Mouse (Mus musculus) monocyte, adult 5-6 weeks (primary cell): ENCODE measurements around the gene Cyp4x1. TPM values are rescaled to one million over a fixed set of nuclear protein-coding genes. Genes with fewer than 3 reads are reported as not detected.
"Not testable (repeated sequence)": the region's sequence is repeated elsewhere in the genome, so short reads cannot be mapped to it uniquely, and the experiment has no call there.

Experiments used
- ATAC-seq: fragments of 153-309, 156-312 bp; replicated peaks from 2 replicates; pipeline ENCODE4 v1.8.0; 2017; ENCODE audit warnings: mild to moderate bottlenecking; ENCODE audit not compliant: low TSS enrichment, insufficient number of reproducible peaks, severe bottlenecking, poor library complexity, low FRiP score
- total RNA-seq: library from RNA; stranded (forward); fragments of 200-1000, 200-491, 200-594 nt; gene quantifications from 3 replicates; pipeline ENCODE4 v1.2.3, GENCODE M21; 2017

The Cyp4x1 gene
- total RNA-seq, result 0.49 TPM in 1 of 3 replicates, not detected in the others

DNA sequence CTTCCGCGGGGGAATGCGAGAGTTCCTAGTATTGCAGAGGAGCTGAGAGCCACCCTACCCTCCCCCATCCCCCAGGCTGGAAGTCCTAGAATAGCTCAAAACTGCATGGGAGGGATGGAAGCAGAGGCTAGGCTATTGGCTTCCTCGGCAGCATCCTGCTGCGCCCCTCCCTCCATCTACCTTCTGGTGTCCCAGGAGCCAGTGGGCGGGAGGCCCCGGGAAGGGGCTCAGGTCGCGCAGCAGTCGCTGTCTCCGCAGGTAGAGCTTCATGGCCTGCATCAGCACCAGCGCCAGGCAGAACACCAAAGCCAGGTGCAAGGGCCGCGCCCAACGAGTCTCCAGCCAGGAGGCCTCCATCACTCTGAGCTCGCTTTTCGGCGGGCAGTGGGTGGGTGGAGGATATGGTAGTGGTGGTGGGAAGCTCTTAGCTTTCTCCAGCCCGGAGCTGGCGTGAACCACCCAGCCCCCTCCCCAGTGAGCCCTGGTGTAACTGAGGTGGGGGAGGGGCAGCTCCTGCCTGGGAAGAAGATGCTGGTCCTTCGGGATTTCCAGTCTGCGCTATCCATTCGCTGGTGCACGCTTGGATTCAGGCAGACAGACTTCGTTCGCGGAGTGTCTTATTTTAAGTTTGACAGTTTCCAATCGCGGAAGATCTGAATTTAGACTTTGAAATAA is at the start of gene Cyp4x1:
Gene Cyp4x1 (minus strand): TSS at position 661 of the 675 bp plus-strand sequence.
- no peak for ATAC-seq

DNA sequence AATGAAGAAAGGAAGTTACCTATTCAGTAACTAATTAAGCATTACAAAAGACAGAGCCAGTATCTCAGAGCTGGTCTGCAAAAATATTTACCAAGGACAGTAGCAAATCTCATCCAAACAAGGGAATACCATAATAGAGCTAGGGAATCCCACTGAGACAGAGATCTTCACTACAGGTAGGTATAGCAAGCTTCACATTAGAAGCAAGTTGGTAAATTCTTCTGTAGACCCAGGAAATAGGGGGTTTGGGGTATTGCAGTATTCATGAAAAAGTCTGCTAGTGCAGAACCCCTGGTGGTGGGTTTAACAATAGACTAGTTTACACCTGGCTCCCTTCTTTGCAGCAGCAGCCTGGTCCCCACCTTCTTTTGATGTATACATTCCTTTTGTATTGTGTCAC is 42.1 kb upstream of the Cyp4x1 start:
- not testable (repeated sequence) for ATAC-seq

DNA sequence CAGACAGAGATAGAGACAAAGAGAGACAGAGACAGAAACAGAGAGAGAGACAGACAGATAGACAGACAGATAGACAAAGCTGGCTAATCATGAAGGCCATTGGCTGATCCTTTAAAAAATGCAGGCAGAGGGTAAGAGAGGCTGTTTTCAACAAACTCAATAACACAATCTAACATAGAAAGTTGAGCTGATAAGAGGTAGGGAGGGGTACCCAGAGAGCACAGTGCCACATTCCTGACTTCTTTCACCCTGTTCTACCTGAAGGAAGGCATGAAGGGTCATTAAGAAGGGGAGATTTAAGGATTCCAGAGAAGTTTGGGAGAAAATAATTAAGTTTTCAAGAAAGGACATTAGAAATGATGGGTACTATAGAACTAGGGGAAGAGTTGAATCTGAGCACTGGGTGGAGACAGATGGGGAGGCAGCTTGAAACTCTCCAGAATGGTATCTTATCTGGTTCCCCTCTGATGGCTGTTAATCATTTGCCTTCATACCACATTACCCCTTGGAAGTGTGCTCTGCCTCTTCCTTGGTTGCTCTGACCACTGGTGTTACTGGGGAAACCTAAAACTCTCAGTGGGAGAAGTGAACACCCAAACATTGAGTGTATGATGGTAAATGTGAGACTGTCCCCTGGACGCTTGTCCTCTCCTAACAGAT is 40.7 kb upstream of the Cyp4x1 start:
- no peak for ATAC-seq

DNA sequence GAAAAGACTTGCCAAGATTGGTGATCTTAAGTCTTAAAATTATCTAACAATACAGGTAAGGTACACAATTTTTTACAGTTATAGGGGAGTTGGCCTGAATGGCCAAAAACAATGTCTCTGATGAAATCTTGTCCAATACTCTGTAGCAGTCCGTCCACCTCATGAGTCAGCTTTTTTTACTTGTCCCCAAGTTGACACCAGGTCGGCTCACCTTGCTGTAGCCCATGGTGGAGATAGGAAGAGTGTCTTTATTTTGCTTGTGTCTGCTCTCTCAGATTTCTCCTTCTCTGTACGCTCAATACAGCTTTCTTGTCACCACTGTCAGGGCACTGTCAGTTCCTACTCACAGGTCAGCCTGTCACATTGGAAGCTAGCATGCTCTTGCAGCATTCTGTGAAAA is 24.9 kb upstream of the Cyp4x1 start:
- ATAC-seq, result not testable (repeated sequence)

DNA sequence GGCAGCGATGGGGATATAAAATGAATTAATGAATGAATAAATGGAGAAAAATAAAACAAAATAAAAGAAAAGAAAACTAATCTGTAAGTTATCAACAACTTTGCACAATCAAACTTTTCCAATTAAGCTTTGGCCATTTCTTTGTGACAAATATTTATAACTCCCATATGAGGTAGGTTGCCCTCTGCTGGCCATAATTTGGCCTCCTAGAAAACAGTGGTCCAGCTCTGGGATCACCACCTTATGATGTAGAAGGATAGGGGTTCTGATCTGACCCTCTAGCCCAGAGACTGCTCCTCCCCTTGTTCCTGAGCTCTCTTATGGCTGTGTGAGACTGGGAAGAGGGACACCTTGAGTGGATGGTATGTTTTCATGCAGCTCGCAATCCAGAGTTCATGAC is 20.6 kb upstream of the Cyp4x1 start:
- ATAC-seq, result no peak

DNA sequence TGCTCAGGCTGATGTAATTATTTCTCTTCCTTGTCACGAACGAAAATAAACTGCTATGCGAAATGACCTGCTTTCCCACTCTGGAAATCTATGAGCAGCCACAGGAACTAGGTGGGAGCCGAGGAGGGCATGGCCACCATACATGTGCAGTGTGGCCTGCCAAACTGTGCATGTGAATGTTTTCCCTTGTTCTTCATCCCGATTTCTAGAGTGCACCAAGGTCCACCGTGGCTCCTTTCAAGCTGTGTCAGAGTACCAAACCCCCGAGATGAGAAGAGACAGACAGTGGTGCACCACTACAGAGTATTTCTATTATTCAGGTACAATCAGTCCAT is 182 bp upstream of the Cyp4x1 start:
- ATAC-seq, result no peak

DNA sequence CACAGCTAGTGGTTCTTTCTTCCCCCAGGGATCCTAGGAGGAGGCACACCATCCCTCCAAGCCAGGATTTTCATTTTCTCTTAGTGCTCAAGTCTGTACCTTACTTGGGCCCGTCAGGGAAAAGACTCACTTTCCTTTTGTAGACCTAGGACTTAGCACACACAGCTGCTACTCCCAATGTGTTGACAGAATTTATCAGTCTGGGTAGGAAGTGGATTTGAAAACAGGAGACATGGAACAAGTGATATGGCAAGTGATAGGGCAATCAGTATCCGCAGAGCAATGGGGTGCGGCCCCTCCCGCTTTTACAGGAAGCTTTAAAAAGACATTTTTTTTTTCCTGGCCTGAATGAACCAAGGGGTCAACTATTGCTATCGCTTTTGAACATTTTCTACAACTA is 996 bp downstream of the Cyp4x1 start:
- ATAC-seq, result no peak

DNA sequence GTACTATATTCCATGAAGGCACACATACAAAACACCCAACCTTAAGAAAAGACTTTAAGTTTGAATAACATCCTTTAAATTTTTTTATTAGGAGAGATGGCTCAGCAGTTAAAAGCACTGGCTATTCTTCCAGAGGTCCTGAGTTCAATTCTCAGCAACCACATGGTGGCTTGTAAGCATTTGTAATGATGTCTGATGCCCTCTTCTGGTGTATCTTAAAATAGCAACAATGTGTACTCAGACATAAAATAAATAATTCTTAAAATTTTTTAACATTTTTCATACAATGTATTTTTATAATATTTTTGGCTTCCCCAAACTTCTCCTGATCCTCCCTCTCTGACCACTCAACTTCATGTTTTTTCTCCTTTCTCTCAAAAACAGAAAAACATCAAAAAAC is 9.4 kb downstream of the Cyp4x1 start:
- ATAC-seq, result no peak

DNA sequence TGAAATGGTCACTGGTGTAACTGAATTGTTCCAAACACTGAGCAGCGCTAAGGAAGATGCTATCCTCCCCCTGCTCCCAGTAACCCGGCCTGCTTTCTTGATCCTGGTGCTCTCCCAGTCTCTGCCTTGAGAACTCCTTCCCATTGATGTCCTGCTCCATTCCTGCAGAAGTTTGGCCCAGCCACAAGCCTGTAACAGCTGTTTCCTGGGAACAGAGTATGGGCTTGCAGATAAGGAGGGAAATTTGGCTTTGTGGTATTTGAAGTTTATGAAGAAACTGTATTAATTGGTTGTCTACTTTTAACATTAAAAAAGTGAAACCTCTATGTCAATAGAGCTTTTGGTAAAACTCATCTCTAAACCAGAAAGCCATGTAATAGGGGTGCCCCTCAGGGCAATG is 10.6 kb downstream of the Cyp4x1 start:
- ATAC-seq, result no peak

DNA sequence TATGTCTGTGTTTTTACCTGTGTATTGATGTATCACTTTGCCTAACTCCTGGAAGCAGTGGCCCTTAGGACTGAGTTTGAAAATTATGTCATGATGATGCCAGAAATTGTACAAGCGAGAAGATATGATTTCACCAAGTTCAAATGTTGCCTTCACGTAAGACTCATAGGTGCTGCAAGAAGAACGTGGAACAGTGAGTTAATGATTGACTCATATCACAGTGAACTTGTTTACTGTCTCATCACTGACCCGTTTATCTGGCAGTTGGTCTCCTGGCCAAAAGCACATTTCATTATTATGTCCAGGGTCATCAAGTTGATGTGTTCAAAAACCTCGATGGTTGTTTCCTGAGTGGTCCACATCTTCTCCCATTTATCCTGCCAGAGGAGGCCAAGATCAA is 12.5 kb downstream of the Cyp4x1 start:
- no peak for ATAC-seq

DNA sequence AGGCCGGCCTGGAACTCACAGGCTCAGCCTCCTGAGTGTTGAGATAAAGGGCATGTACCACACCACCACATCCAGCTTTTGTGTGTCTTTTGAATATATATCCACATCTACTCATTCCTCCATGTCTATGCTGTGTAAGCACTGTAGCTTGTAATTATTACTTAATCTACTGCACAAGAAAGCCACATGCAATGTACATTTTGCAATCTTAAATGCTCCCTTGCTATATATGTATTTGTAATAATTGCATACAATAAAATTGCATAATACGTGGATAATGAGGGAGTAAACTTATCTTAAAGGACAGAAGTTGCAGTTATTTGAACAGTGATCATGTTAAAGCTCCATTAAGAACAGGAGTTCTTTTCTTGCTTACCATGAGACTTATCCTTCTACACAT is 12.9 kb downstream of the Cyp4x1 start:
- no peak for ATAC-seq

DNA sequence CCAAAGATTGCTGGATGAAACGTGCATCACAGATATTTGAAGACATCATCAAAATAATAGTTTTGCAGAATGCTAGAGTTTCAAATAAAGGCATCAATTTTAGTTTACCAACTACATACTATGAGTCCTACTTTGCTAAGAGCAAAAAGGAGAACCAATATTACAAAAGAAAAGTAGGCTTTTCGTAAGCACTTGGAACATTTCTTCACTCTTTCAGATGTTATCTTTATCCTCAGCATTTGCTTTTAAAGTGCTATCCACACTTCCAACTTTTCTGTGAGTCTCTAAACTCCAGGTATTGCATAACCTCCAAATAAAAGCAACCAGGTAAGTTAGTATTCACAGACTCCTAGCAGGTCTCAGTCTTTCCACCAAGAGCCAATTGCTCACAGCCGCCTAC is 14.4 kb downstream of the Cyp4x1 start:
- no peak for ATAC-seq

DNA sequence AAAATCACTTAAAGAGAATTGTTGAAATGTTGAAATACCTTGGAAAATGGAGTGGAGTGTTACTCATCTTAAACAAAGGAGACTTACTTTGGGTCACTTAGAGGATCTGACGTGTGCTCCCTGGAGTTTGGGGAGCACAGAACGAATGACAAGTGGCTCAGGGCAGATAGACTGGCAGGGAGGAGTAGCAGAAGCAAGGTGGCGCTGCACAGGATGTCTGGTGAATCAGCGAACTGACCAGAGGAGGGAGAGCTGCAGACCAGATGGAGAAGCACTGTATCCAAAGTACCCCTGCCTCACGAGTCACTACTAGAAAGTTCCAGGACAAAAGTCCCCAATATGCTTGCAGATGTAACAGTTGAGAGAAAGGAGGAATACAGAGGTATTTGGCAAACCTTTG is 20.8 kb downstream of the Cyp4x1 start:
- ATAC-seq, result no peak

DNA sequence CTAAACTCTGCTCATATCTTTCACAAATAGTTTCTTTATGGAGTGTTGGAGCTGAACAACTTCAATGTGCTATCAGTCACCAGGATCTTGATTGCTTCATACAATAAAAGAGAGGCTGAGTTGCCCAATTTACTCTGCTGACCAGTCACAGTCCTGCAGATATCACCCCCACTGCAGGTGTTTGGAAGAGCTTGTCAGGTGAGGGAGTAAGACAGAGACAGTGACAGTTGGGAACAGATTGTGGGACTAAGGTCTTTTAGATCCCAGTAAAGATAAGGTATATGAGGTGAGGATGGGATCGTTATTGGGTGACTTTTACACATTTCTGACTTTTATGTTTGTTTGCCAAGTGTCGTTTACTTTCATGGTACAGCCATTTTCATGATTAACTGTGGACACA is 22.9 kb downstream of the Cyp4x1 start:
- no peak for ATAC-seq

DNA sequence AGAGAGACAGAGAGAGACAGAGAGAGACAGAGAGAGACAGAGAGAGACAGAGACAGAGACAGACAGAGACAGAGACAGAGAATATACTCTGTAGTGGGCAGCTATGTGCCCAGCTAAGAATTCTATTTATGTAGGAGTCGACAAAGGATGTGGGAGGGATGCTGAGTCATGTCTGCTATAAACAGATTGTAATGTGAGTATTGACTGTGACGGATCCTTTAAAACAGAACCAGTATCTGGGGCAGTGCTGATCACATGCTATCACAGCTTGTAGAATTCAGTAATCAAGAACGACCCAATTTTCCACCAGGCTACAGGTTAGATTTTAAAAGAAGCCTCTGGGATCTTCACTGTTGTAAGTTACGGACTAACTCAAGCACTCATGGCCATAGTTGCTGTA is 30.6 kb downstream of the Cyp4x1 start:
- ATAC-seq, result no peak

DNA sequence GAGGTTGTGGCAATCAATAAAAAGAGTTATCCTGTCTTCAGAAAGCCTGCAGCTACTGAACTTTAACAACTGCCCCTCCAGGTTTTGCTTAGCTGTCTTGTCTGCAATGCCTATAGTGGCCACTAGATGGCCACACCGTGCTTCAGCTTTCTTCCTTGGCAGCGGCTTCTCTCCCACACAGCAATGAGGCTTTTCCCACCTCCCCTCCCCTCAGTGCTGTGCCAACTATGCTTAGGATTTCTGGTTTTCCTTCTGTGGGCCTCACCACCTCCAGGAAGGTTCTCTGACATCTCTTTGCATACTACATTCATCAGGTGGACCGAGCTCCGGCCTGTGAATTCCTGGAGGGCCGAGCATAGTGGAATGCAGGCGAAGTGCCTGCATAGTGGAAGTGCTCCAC is 32.4 kb downstream of the Cyp4x1 start:
- peak; percentile 69 for ATAC-seq

DNA sequence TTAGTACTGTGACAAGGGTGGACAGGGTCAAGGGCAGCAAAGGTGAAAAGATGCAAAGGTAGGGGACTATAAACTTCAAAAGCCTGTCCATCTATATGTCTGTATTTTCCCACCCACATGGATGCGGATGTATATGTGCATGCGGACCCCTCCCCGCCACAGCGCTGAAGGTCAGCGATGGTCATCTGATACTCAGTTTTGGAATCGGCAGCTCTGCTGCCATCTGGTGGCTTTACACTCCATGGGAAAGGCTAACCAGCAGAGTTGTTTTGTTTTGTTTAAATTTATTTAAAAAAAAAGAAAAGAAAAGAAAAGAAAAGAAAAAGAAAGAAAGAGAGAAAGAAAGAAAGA is 37.0 kb downstream of the Cyp4x1 start:
- no peak for ATAC-seq

DNA sequence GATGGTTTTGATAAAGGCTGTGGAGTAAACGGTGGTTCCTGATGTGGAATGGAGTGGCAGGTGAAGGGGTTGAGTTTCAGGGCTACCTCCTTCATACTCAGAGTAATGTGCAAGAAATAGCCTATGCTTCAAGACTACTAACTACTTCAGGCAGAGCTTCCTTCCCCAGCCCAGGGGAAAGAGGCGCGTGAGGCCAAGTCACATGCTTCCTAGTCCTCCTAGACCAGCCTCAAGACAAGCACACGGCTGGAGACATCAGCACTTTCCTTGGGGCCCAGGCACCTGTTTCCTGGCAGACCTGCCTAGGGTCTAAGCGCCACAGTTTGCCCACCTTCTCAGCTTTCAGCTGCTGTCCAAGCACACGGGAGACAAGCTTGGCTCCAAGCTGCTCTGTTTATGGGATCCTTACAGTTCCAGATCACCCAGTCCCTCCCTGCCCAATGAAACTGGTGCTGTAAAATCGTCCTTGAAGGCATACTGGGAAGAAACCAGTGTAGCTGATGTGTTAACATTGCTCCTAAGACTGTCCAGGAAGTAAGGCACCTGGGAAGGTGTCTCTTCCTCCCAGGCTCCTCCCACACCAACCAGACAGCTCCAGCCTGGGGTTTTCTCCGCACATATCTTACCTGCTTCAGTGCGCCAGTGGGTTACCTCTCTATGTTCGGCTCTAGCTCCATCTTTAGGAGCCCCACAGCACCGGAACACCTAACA is 37.5 kb downstream of the Cyp4x1 start:
- no peak for ATAC-seq

DNA sequence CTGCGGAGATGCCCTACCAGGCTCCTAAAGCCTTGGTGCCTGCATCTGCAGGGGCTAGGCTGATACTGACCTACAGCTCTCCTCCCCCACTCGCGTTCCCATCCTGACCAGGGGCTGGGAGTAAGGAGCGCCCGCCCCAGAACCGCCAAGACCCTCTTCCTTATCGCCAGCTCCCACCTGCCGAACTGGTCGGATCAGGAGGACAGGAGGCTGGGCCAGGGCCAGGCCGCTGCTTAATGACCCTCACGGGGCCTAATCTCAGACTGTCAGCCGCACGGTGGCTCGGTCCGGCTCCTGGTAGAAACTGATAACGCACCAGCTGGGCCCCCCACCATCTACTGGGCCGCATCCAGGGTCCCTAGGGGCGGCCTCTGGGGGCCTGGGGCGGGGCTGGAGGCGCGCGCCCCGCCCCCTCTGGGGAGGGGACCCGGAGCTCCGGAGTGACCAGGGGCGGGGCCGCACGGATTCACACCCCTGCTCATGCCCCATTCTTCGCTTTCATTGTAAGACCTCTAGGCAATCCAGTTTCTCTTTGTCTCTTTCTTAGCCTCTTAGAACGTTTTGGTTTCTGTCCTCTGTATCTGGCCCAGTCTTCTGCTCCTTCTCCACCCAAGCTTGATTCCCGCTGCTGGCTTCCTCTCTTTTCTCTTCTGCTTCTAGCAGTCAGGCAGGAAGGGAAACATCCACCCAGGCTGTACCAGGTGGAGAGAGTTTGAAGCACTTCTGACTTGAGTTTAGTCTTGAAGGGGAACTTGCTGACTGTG is 38.2 kb downstream of the Cyp4x1 start:
- no peak for ATAC-seq

DNA sequence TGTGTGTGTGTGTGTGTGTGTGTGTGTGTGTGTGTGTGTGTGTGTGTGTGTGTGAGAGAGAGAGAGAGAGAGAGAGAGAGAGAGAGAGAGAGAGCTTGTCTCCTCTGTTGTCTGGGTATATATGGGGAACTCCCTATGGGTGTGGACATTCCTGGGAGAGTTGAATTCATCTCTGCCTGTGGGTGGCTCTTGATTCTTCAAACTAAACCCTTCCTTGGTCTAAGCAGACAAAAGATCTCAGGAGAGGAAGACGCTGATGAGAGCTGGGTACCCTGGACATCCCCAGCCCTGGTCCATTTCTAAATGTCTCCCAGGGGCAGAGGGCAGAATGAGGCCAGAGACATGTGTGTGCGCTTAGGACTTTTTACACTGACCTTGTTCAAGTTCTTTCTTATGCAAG is 40.0 kb downstream of the Cyp4x1 start:
- no peak for ATAC-seq
